Mouse (Mus musculus) left cerebral cortex, postnatal 25 days (tissue): Measurements from ENCODE around the gene Pdgfb. TPM values are rescaled to one million over a fixed set of nuclear protein-coding genes. Genes with fewer than 3 reads are reported as not detected.
A peak's percentile ranks its signal among the peaks of the same experiment; 100 is the strongest.

Experiments
- DNase-seq, 2 experiments: peaks; one replicate each; pipeline ENCODE4 v3.0.0; 2022; ENCODE audit warnings: low spot score in 2 of 2, mixed read lengths in 1 of 2
- intact Hi-C: fragments of 180-260 bp; cut with DNase I; formaldehyde crosslinking; loops from one replicate; pipeline ENCODE4 v1.15.1; 2025
- total RNA-seq, 2 experiments: library from RNA; stranded (reverse); gene quantifications; 2 replicates each; pipeline ENCODE4 v1.2.3; 2021

Gene Pdgfb
- total RNA-seq, 2 experiments from 2014 or later = 34.0 to 36.7 TPM

DNA sequence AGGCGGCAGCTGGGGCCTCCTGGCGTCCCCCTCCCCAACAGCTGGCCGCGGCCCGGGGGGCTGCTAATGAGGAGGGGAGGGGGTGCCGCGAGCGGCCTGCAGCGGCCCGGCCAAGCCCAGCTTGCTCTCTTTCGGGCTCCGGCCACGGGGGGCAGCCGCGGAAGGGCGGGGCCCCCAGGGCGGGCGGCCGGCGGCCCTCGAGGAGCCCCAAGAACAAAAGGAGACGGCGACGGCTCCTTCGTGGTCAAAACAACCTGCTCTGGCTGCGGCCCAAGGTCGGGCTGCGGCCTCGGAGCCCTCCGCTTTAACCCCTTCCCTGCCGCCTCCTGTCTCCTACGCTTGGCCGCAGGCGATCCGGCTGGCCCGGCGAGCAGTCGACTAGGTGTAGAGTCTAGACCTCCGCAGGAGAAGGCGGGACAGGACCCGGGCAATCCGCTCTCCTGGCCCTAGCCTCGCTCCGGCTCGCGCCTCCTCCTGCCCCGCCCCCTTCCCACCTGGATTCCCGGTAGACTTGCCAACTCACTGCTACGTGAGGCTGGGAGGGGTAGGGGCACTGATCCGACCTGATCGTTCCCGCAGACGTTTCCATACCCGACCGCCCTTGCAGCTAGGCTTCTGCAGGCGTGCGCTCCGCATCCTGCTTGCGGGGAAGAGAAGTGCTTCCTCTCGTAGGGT is 2.1 kb downstream of the Pdgfb start:
- peak; percentile 65 to 71 for DNase-seq
- intact Hi-C loops = loop anchor here (2.0 to 10.0 kb wide), 2 partner anchors 62 to 248 kb away; no protein-coding TSS in a partner anchor

DNA sequence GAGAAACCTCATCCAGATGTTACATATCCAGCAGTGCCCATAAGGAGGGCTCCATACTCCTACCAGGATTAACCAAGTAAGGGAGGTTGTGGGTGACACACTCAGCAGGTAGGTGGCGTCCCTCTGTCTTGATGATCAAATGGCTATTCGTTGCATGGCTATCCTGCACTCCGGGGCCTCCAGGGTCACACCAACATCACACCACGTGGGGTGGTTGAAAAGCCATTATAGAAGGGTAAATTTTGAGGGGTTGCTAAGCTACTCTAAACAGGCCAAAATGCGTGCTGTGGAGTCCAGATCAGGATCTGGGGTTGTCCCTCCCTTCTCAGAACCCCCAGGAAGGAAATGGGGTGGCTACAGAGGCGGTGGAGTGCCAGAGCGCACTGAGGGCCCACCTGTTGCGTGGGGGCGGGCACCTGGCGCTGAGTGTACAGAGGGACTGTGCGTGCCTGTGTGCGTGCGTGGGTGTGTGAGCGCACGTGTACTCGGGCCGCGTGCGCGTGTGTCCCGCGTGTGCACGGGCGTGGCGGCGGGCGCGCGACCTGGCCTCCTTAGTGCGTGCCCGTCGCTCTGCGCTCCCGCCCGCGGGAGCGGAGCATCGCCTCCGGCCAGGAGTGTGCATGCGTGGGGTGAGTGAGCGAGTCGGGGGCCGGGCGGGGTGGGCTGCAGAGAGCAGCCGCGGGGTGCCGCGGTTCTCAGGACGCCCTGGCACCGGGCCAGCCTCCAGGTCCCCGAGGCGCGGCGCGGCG is 2.8 kb downstream of the Pdgfb start:
- intact Hi-C loops = loop anchor here (2.0 to 10.0 kb wide), 3 partner anchors 61 to 247 kb away; partner anchors contain the start of genes Cbx6 and Npcd
- DNase-seq = peak; percentile 91 to 92

DNA sequence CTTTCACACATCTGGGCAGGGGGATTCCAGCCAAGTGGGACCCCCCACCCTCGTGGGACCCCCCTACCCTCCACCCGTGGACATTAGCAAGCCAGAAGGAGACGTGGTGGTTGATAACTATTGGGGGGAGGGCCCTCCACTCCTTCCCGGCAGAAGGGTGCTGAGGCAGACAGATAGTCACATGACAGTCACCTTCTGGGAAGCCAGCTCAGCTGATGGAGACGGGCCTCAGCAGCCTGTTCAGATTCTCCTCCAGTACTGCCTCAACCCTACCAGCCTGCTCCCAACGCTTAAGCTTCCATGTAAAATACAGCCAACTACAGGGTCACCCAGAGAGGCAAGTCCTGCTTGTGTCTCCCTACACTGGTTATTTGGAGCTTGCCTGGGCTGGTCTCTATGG is 3.6 kb downstream of the Pdgfb start:
- DNase-seq = peak; percentile 41 to 60
- intact Hi-C loops = loop anchor here (2.0 to 10.0 kb wide), 2 partner anchors 176 to 246 kb away; partner anchors contain the start of genes Cbx6 and Npcd

DNA sequence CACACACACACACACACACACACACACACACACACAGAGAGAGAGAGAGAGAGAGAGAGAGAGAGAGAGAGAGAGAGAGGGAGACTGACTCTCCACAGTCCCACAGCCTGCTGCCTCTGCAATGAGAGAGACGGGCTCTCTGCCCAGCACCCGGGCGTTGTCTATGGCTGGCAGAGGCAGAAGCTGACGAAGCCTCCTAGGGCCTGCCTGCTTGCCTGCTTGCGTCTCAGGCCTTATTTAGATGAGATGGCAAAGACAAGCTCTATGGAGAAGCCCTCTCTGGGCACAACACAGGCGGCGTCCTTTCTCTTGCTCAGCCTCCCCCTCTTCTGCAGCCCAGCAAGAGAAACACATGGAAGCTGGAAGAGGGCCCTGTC is 4.6 kb downstream of the Pdgfb start:
- intact Hi-C loops = loop anchor here (2.0 to 10.0 kb wide), 2 partner anchors 175 to 245 kb away; partner anchors contain the start of genes Cbx6 and Npcd
- DNase-seq = peak; percentile 63 to 92

DNA sequence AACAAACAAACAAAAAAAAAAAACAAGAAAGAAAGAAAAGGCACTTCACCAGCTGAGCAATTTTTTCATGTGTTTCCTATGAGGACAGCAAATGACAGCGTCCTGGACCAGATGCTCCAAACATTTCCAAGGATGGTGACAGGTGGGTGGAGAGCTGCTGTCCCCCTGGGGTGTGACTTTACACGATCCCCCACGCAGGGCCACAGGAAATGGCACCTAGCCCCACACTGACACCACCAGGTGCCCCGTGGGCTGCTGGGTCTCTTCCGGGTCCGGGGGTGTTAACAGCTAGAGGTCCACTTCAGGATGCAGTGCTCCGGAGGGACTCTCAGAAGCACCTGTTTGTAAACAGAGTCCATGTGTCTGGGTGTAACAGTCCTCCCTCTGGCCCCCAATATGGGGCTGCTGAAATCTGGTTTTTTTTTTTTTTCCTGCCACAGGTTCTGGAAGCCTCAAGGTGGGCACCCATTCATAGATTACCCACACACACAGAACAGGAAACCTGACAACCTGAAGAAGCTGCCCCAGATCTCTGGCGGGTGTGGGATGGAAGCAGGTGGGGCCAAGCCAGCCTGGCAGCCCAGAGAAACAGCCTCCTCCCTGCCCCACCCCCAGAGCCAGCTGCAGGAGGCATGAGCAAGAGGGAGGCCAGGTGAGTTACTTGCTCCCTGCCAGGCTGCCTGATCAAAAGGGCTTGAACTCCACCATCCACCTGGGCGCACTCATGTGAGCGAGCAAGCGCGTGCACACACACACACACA is 5.2 kb downstream of the Pdgfb start:
- intact Hi-C loops = loop anchor here (2.0 to 10.0 kb wide), 2 partner anchors 175 to 245 kb away; partner anchors contain the start of genes Cbx6 and Npcd
- DNase-seq = peak in 1 of 2 experiments; percentile 62

DNA sequence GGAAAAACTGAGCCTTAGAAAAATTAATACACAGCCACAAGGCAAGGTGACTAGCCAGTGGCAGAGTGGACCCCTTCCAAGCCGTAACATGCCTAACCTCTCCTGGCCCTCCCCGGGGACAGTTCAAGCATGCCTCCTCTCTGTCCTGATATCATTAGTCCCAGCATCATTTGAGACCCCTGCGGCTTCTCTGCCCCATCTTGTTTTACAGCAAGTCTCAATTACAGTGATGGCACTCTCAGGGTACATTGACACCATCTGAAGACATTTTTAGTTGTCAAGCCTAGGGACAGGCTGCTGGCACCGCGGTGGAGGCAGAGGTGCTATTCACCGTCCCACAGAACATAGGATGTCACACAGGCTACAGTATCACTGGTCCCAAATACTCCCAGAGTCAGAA is 6.3 kb downstream of the Pdgfb start:
- DNase-seq = no peak
- intact Hi-C loops = no loop called here

DNA sequence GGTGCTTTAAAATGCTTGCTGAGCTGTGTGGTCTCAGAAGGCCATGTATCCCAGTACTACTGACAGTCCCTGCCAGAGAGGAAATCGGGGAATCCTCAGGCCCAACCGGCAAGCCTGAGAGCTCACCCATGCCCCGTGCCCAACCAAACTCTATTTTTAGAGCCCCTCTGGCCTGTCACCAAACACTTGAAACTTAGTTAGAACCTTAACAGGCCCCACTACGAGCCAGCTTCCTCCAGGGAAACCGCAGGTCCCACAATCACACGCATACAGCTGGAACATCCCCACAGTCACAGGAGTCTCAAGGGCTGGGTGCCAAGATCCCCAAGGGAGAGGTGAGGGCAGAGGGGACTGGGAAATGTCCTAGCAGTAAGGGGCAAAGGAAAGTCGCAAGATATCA is 8.6 kb downstream of the Pdgfb start:
- intact Hi-C loops = no loop called here
- no peak for DNase-seq

DNA sequence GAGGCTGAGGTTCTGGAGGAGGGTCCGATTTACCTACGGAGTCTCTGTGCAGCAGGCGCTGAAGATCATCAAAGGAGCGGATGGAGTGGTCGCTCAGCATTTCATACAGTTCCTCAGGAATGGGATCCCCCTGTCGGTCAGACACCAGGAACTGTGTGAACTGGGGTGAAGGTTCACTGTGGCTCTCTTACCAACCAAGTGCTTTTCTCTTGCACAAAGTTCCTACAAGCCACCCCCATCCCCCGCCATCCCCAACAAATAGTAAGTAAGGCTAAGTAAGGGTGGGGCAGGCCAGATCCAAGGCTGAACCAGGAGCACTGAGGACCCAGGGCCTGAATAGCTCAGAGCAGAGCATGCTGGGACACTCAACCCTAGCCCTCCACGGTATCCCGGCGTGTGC is 9.3 kb downstream of the Pdgfb start:
- DNase-seq = no peak
- intact Hi-C loops = no loop called here

DNA sequence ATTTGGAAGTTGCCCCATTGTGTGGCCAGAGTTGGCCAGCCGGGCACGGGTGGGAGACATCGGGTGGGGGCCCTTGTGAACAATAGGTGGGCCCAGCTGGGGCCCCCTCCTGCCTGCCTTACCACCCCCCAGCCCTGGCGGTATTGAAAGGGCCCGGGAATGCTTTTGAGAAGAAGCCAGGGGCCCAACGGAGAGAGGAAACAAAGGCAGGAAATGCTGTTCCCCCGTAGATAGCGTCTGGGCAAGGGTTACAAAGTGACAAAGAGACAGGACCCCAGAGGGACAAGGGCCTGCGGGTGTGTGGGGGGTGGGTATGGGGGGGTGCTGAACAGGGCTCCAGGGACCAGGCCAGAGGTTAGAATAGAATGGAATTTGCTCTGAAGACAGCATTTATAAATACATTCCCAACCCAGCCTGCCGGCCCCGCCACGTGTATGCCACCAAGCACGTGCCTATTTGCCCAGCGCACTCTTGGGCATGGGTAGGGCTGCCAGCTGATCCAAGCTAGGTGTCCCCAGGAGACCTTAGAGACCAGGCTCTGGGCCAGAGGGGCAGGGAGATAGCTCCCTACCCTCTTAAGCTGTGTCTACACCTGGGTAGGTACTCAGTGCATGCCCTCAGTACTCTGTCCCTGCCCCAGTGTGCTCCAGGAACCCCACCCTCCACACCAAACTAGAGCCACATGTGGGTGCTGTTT is 10.0 kb downstream of the Pdgfb start:
- no peak for DNase-seq
- intact Hi-C loops = loop anchor here (5.0 kb wide), 1 partner anchor 52 kb away; no protein-coding TSS in a partner anchor

DNA sequence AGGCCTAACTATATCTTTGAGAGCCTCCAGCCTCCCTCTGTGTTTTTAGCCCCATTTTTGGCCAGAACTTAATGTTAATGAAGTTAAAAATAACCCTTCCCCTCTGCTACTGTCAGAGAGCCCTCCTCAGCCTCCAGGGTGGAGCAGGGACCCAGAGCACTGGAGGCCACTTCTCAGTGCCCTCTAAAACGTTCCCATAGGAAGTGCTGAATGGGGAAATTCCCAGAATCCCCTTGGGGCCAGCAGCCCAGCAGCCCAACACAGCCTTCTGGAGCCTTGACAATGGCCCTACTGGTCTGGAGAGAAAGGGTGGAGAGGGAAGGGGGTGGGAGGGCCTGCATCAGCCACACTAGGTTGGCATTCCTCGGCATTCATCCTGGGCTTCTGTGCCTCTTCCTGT is 11.2 kb downstream of the Pdgfb start:
- no peak for DNase-seq
- intact Hi-C loops = loop anchor here (5.0 kb wide), 1 partner anchor 51 kb away; no protein-coding TSS in a partner anchor

DNA sequence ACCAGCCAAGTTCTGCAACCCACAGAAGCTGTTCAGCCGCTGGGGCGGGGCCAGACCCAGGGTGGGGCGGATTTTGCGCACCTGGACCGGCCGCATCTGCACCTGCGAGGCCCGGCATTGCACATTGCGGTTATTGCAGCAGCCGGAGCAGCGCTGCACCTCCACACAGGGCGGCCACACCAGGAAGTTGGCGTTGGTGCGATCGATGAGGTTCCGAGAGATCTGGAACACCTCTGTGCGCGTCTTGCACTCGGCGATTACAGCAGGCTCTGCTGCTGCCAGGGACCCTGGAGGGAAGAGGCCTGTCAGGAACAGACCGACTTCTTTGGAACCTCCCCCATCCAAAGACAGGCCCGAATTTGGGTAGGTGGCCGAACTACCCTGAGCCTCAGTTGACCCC is 13.2 kb downstream of the Pdgfb start:
- no peak for DNase-seq
- intact Hi-C loops = loop anchor here (5.0 kb wide), 1 partner anchor 49 kb away; no protein-coding TSS in a partner anchor

DNA sequence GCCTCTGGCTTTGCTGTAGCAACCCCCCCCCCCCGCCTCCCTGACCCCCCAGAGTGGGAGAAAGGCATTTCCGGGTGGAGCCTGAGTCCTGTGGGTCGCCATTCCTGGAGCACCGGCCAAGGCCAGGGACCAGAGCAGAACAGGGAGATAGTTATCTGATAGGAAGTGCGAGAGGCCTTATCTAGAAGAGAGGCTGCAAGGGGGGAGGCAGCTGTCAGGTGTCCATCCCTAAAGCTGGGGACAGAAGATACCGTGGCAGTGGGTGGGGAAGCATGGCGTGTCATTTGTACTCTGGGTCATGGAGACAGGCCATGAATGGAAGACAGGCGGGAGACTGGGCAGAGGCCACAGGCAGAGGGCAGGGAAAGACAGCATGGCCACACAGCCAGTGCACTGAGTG is 14.1 kb downstream of the Pdgfb start:
- intact Hi-C loops = loop anchor here (5.0 kb wide), 1 partner anchor 48 kb away; no protein-coding TSS in a partner anchor
- no peak for DNase-seq

DNA sequence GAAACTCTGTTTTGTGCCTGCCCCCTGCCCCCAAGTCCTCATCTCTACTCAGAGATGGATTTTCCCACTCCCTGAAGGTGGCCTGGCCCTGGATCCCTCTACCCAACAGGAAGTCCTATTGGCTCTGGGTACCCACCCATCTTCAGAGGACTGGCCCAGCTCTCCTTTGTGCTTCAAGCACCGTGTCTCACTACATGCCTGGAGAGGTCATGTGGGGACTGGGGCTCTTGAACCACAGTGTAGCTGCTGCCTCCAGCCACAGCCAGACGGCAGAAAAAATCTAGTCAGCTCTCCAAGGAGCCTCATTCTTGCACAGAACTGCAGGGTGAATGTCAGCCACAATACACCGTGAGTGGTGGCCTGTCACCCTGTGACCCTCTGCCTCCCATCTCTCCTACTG is 16.8 kb downstream of the Pdgfb start:
- intact Hi-C loops = no loop called here
- DNase-seq = no peak

DNA sequence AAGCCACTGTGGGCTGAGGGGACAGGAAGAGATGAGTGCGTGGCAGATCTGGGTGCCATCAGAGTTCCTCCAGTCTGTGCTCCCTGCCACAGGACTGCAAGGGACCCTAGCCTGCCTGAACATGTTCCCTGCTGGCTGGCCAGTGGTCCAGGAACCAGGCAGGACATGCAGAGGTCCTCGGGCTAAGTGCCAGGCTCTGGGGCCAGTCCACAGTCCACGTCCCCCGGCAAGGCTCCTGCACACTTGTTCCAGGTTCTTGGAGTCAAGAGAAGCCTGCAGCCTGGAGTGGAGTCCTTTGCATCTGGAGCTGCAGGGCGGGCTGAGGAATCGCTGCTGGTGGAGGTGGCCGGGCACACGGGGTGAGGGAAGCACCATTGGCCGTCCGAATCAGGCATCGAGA is 18.0 kb downstream of the Pdgfb start:
- no peak for DNase-seq
- intact Hi-C loops = no loop called here

DNA sequence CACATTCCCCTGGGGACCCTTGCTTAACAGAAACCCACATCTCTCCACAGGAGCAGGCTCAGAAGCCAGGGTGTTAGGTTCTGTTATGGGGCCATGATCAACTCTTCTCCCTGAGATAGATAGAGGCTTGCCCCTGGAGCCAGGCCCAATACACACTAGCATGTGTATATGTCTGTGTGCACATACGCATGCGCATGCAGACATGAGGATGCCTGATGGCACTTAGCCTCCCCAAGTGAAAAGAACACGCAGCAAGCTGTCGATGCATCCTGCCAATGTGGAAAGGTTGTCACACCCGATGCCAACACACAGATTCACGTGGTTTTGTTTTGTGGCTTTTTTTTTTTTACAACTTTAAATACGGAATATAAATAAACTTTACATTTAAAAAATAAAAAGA is 19.2 kb downstream of the Pdgfb start:
- no peak for DNase-seq
- intact Hi-C loops = no loop called here

DNA sequence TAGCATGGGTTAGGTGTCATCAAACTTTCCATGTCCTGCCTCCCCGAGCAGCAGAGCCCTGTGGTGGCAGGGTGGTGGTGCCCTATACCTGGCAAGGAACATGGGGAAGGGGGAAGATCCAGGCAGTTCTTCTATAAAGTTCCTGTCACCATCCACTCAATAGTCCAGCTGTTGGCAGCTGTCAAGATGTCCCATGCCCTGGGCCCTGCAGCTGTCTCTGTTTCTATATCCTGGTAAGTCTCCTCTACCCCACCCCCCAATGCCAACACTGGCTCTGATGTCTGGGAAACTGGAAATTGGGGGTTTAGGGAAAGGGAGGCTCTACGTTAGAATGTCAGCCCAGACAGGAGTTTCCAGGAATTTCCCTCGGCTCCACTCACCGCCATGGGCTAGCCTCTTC is 20.2 kb downstream of the Pdgfb start:
- intact Hi-C loops = no loop called here

DNA sequence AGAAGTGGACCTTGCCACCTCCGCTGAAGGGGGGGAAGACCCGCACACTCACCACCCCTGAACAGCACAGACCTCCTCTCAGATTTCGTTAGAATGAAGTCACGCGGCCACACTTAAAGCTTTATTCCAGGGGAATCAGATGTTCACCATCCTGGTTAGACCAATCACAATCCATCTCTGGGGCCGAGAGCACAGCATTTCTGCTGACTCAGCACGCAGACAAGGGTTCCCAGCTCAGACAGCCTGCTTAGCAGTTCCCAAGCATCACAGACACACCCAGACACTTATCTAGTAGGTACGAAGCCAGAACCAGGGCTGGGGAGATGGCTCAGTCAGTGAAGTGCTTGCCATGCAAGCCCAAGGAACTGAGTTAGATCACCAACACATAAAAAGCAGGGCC is 28.6 kb downstream of the Pdgfb start:
- intact Hi-C loops = no loop called here
- no peak for DNase-seq

More for the DNA sequence above, 20.2 kb downstream of the Pdgfb start:
- DNase-seq = no peak

DNA sequence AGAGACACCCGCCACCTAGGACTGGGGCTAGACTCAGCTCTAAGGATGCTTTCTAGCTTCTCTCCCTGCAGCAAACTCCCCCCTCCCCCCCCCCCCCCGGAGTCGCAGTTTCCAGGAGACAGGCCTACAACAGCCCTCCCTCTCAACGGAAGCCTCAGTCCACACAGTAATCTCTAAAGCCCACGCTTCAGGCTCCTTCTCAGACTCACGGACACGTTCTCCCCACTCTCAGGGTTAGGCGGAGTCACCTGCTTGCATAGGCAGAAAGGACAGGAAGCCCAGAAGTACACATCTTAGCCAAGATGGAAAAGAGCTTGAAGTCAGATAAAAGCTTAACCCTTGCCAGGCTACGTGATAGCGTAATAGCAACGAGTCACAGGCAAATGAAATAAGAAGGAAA is 29.3 kb downstream of the Pdgfb start:
- intact Hi-C loops = no loop called here
- peak in 1 of 2 experiments; percentile 51 for DNase-seq

DNA sequence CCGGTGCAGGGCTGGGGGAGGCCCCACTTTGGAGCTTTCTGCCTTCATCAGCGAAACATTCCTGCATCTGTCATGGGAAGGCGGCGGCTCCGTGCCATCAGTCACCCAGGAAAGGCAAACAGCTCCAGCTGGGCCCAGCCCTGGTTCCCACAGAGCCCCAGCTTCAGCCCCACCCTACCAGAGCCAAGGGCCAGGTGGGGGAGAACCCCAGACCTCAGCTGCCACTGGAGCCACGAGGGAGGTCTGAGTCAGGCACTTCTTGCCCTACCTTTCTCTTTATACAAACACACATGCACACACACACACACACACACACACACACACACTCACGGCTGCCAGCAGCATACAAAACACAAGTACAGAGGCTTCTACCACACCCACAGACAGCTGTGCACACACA is 30.6 kb downstream of the Pdgfb start:
- no peak for DNase-seq
- intact Hi-C loops = no loop called here
